ENCODE assay signal across 10 mouse cellular contexts in genomic region chr4:57181538-57181937, GRCm38 (mm10). TPM values are rescaled to one million over a fixed set of nuclear protein-coding genes. Genes with fewer than 3 reads are reported as not detected.
A peak's percentile ranks its signal among the peaks of the same experiment; 100 is the strongest.
DNase-seq lines count a peak whose midpoint lies in the region; ATAC-seq and TF ChIP-seq lines count a peak whose summit lies in the region.
"Had no signal": no experiment of that assay in that cellular context is flagged by ENCODE, and none has a peak within 500 bp of the region (broad histone marks: within the 10 kb centered on the region; RNA-seq: fewer than 3 reads in every experiment).

No protein-coding gene starts in this region.

- H3K27me3 ChIP-seq in heart, postnatal 0 days (ENCODE audit: control insufficient read depth, insufficient read depth, low read length), result no peaks in the 10 kb centered on the region
- no peaks in the 10 kb centered on the region for H3K27me3 ChIP-seq in heart, embryonic 11.5 days (ENCODE audit: control insufficient read depth, insufficient read depth, low read length)
- no peaks in the 10 kb centered on the region for H3K27me3 ChIP-seq in midbrain, embryonic 10.5 days (ENCODE audit: low read depth, poor library complexity, severe bottlenecking)
- no peaks in the 10 kb centered on the region for H3K27me3 ChIP-seq in hindbrain, embryonic 16.5 days (replicated peaks; ENCODE audit: control insufficient read depth, insufficient read depth, low read length)

- ATAC-seq in heart, postnatal 0 days (ENCODE audit: insufficient read depth, low read depth), result no peak
- ATAC-seq in heart, embryonic 11.5 days (replicated peaks; ENCODE audit: insufficient number of reproducible peaks, low FRiP score, low TSS enrichment), result no peak
- no peak for ATAC-seq in hindbrain, embryonic 16.5 days

- 57% methylated on average over 1 of the region's 1 CpGs for WGBS in heart, postnatal 0 days
- WGBS in heart, embryonic 11.5 days (ENCODE audit: insufficient replicate concordance), result 50% methylated on average over 1 of the region's 1 CpGs
- 76% methylated on average over 1 of the region's 1 CpGs for WGBS in midbrain, embryonic 10.5 days
- WGBS in hindbrain, embryonic 16.5 days, result 94% methylated on average over 1 of the region's 1 CpGs

- H3K4me1 ChIP-seq in heart, postnatal 0 days (ENCODE audit: control insufficient read depth, insufficient read depth), result no peaks in the 10 kb centered on the region
- peaks cover 3% of the 10 kb centered on the region; the same call in 1 of the 2 replicates for H3K4me1 ChIP-seq in heart, embryonic 11.5 days (ENCODE audit: control insufficient read depth, insufficient read depth, low read length)
- peaks cover 13% of the 10 kb centered on the region for H3K4me1 ChIP-seq in midbrain, embryonic 10.5 days
- H3K4me1 ChIP-seq in hindbrain, embryonic 16.5 days (ENCODE audit: control insufficient read depth, insufficient read depth, low read depth, low read length), result no peaks in the 10 kb centered on the region

- H3K27ac ChIP-seq in heart, postnatal 0 days (ENCODE audit: low read depth), result no peak overlapping the region
- H3K27ac ChIP-seq in heart, embryonic 11.5 days (ENCODE audit: low read depth, low read length), result no peak overlapping the region
- no peak overlapping the region for H3K27ac ChIP-seq in midbrain, embryonic 10.5 days (replicated peaks)
- no peak overlapping the region for H3K27ac ChIP-seq in hindbrain, embryonic 16.5 days (ENCODE audit: low read depth, low read length)
- H3K27ac ChIP-seq: limb, embryonic 10.5 days had no signal

- H3K4me3 ChIP-seq in heart, postnatal 0 days (ENCODE audit: low read depth, low read length), result no peak overlapping the region
- no peak overlapping the region for H3K4me3 ChIP-seq in heart, embryonic 11.5 days (ENCODE audit: low read depth, low read length)
- H3K4me3 ChIP-seq in midbrain, embryonic 10.5 days, result no peak overlapping the region
- no peak overlapping the region for H3K4me3 ChIP-seq in hindbrain, embryonic 16.5 days (ENCODE audit: low read length)
- H3K4me3 ChIP-seq: limb, embryonic 10.5 days had no signal

- peak; percentile 52 for TF ChIP-seq CTCF in heart, postnatal 0 days (IDR thresholded peaks at IDR 0.05; ENCODE audit: low read depth)

- no peak overlapping the region for H3K4me2 ChIP-seq in heart, postnatal 0 days (ENCODE audit: low read depth, low read length)
- no peak overlapping the region for H3K4me2 ChIP-seq in heart, embryonic 11.5 days
- no peak overlapping the region for H3K4me2 ChIP-seq in hindbrain, embryonic 16.5 days (ENCODE audit: low read length)

- DNase-seq in heart, postnatal 0 days (ENCODE audit: low spot score), result peak; percentile 31
- peak; percentile 40 for DNase-seq in urinary bladder, postnatal 36 days (ENCODE audit: low spot score in 2 of 2)
- no peak for DNase-seq in urinary bladder, postnatal 25 days (ENCODE audit: low spot score)
- peak; percentile 35 to 52 for DNase-seq in cerebellum, postnatal 36 days
- no peak for DNase-seq in spleen, postnatal 10 days (ENCODE audit: low spot score in 2 of 2)
- no peak for DNase-seq in midbrain, embryonic 10.5 days (ENCODE audit: low spot score)
- DNase-seq: midbrain, embryonic 14.5 days had no signal

- H3K36me3 ChIP-seq in heart, postnatal 0 days (replicated peaks; ENCODE audit: control insufficient read depth, insufficient read depth, low read length), result no peaks in the 10 kb centered on the region
- no peaks in the 10 kb centered on the region for H3K36me3 ChIP-seq in heart, embryonic 11.5 days (ENCODE audit: control insufficient read depth, insufficient read depth, low read length)
- H3K36me3 ChIP-seq in midbrain, embryonic 10.5 days, result no peaks in the 10 kb centered on the region
- no peaks in the 10 kb centered on the region for H3K36me3 ChIP-seq in hindbrain, embryonic 16.5 days (ENCODE audit: control insufficient read depth, insufficient read depth, low read length)
- H3K36me3 ChIP-seq: limb, embryonic 10.5 days had no signal

- no peak for TF ChIP-seq EP300 in heart, postnatal 0 days (IDR thresholded peaks at IDR 0.05; ENCODE audit: low read depth)

- no peaks in the 10 kb centered on the region for H3K9me3 ChIP-seq in heart, postnatal 0 days (replicated peaks; ENCODE audit: control insufficient read depth, low read length)
- H3K9me3 ChIP-seq in heart, embryonic 11.5 days (replicated peaks; ENCODE audit: control insufficient read depth, low read length), result no peaks in the 10 kb centered on the region
- no peaks in the 10 kb centered on the region for H3K9me3 ChIP-seq in midbrain, embryonic 10.5 days (replicated peaks)
- no peaks in the 10 kb centered on the region for H3K9me3 ChIP-seq in hindbrain, embryonic 16.5 days (ENCODE audit: control insufficient read depth, low read length)
- H3K9me3 ChIP-seq: limb, embryonic 10.5 days had no signal

- no peak overlapping the region for H3K9ac ChIP-seq in heart, postnatal 0 days (replicated peaks; ENCODE audit: low read depth, low read length)
- no peak overlapping the region for H3K9ac ChIP-seq in heart, embryonic 11.5 days (ENCODE audit: low read depth, low read length)
- no peak overlapping the region for H3K9ac ChIP-seq in hindbrain, embryonic 16.5 days (ENCODE audit: low read depth, low read length)

RNA-seq across cellular contexts. Expression of gene Epb41l4b, which starts 38.3 kb away (rescaled TPM):
- 0.19 and 3.1 TPM in 2 replicates for total RNA-seq in heart, postnatal 0 days (2014; rRNA removed; ENCODE audit: low replicate concordance)
- polyA plus RNA-seq in heart, postnatal 0 days (2015; fragmentation: Nextera tagmentation; extraction: Ambion mirVana), result 0.34 and 0.37 TPM in 2 replicates
- 0.51 and 0.67 TPM in 2 replicates for polyA plus RNA-seq in heart, embryonic 11.5 days (2014; fragmentation: Nextera tagmentation; extraction: Ambion mirVana)
- polyA plus RNA-seq in midbrain, embryonic 10.5 days (2016; fragmentation: Nextera tagmentation; extraction: Ambion mirVana), result 0.37 and 0.52 TPM in 2 replicates
- 2.8 and 3.4 TPM in 2 replicates for polyA plus RNA-seq in hindbrain, embryonic 16.5 days (2015; fragmentation: Nextera tagmentation; extraction: Ambion mirVana)

Comparison
In these comparisons a context has a peak if more than half of its experiments do, and no peak if none do; other contexts are left out.
1. DNase-seq: peak in heart, postnatal 0 days (single experiment), urinary bladder, postnatal 36 days (2 of 2) and cerebellum, postnatal 36 days (2 of 2); none in urinary bladder, postnatal 25 days (single experiment), spleen, postnatal 10 days (0 of 2) and midbrain, embryonic 10.5 days (single experiment).